Mouse (Mus musculus) lung, embryonic 14.5 days (tissue): Measurements from ENCODE around the gene Sigirr. TPM values are rescaled to one million over a fixed set of nuclear protein-coding genes. Genes with fewer than 3 reads are reported as not detected.

ENCODE experiments used
- ATAC-seq: fragments of 200-750 bp; cut with Nextera tagmentation; 2 replicates; pipeline ENCODE4 v1.8.0; 2017; ENCODE audit warnings: mild to moderate bottlenecking, moderate TSS enrichment, moderate library complexity; ENCODE audit not compliant: insufficient read depth
- DNase-seq: peaks from one replicate; pipeline ENCODE4 v3.0.0-alpha.2; 2015
- H3K27ac ChIP-seq: fragments of 300-500 bp; sonication (generic); 2 replicates; pipeline ENCODE4 v1.5.1; 2014; ENCODE audit warnings: low read depth, mild to moderate bottlenecking, moderate library complexity
- H3K27me3 ChIP-seq: fragments of 300-500 bp; sonication (generic); 2 replicates; pipeline ENCODE4 v1.6.1; 2014; ENCODE audit warnings: low read length, control low read depth; ENCODE audit not compliant: insufficient read depth
- H3K36me3 ChIP-seq: fragments of 300-500 bp; sonication (generic); 2 replicates; pipeline ENCODE4 v1.6.1; 2014; ENCODE audit warnings: control low read depth; ENCODE audit not compliant: insufficient read depth
- H3K4me1 ChIP-seq: fragments of 300-500 bp; sonication (generic); 2 replicates; pipeline ENCODE4 v1.6.1; 2014; ENCODE audit warnings: antibody characterized with exemption, control low read depth; ENCODE audit not compliant: insufficient read depth
- H3K4me2 ChIP-seq: fragments of 300-500 bp; sonication (generic); 2 replicates; pipeline ENCODE4 v1.6.1; 2014; ENCODE audit warnings: mild to moderate bottlenecking
- H3K4me3 ChIP-seq: fragments of 300-500 bp; sonication (generic); 2 replicates; pipeline ENCODE4 v1.5.1; 2014; ENCODE audit warnings: low read depth, low read length
- H3K9ac ChIP-seq: fragments of 300-500 bp; sonication (generic); 2 replicates; pipeline ENCODE4 v1.6.1; 2014
- H3K9me3 ChIP-seq: fragments of 300-500 bp; sonication (generic); 2 replicates; pipeline ENCODE4 v1.6.1; 2016; ENCODE audit warnings: low read depth, low read length, control low read depth
- CTCF ChIP-seq: IDR thresholded peaks from 2 replicates; pipeline ENCODE4 v1.5.1; 2016; ENCODE audit warnings: antibody characterized with exemption, low read depth
- WGBS: fragments of 180-500 bp; shearing (Covaris S2); extraction: QIAGEN DNeasy Blood & Tissue Kit; methylation state at CpG from one replicate; pipeline ENCODE4 v1.1.7; 2014; 5-methylcytosine and 5-hydroxymethylcytosine counted together
- polyA plus RNA-seq: library from polyadenylated mRNA; unstranded; fragments of >200 nt; fragmentation: Nextera tagmentation; extraction: Ambion mirVana; gene quantifications from 2 replicates; pipeline ENCODE4 v1.2.1, GENCODE M21; 2014

Sigirr gene
- polyA plus RNA-seq, 1 experiment from 2014 or later, result 7.8 TPM

DNA sequence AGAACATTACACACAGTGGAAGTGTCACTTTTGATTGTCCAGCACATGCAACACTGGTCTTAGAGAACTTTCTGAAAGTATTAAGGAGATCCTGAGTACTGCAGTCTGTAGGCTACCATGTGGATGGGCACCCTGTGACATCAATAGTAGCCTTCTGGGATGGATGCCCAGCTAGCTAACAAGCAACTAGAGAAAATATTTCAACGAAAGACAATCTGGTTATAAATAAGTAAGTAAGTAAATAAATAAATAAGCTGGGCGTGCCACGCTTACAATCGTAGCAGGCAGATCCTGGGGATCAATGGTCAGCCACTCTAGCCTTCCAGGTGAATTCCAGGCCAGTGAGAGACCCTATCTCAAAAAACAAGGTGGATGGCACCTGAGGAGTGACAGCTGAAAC, 48.4 kb downstream of the Sigirr start:
- no peaks in the 10 kb centered on the region for H3K36me3 ChIP-seq
- WGBS, result 76% methylated on average over 4 of the region's 4 CpGs
- no peaks in the 10 kb centered on the region for H3K9me3 ChIP-seq
- no peak for DNase-seq
- TF ChIP-seq CTCF, result no peak
- H3K27ac ChIP-seq, result no peak overlapping the region
- H3K9ac ChIP-seq, result no peak overlapping the region
- H3K4me3 ChIP-seq, result no peak overlapping the region
- no peak for ATAC-seq
- no peak overlapping the region for H3K4me2 ChIP-seq
- H3K4me1 ChIP-seq, result 0 out of 2 replicates have a peak, but pooled peaks cover 4% of the 10 kb centered on the region
- no peaks in the 10 kb centered on the region for H3K27me3 ChIP-seq

DNA sequence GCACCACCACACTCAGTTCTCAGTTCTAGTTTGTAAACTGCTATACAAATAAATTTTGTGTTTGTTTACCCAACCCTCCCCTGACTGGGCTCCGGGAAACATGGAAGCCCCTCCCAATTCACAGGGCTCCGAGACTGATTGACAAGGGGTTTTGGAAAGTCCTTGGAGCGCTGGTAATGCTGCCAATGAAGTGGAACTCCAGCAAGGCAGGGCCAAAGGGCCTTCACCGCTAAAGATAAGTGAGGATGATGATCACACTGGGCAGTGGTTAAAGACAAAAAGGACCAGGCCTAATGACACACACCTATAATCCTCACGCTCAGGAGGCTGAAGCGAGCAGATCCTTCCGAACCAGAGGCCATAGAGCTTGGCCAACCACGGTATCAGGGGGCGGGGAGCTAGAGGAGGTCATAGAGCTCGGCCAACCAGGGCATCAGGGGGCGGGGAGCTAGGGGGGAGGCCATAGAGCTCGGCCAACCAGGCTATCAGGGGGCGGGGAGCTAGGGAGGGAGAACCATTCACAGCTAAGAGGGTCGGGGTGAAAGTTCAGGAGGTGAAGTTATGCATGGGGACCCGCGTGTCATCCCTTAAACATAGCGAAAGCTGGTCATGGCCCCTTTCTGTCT, 49.2 kb downstream of the Sigirr start:
- H3K36me3 ChIP-seq, result no peaks in the 10 kb centered on the region
- TF ChIP-seq CTCF, result no peak
- WGBS, result 54% methylated on average over 17 of the region's 17 CpGs

DNA sequence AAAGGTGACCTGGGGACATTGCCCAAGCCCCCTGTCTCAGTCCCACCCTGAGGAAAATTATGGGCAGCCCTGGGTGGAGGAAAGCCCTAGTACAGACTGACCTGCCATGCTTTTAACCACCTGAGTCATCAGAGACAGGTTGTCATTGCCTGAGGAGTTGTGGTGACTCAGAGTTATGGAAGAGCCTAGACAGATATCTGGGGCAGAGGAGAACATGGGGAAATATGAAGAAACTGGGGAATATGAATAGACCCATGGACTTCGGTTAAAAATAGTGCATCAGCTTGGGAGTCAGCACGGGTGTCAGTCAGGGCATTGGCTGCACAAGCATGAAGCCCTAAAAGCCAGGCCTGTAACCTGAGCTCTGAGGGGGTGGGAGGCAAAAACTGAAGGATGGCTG, 51.0 kb downstream of the Sigirr start:
- Histone ChIP-seq H3K27ac (no peak overlapping the region), H3K27me3 (no peaks in the 10 kb centered on the region), H3K4me2 (no peak overlapping the region), H3K4me1 (0 out of 2 replicates have a peak, but pooled peaks cover 4% of the 10 kb centered on the region), H3K4me3 (no peak overlapping the region), H3K36me3 (no peaks in the 10 kb centered on the region), H3K9me3 (no peaks in the 10 kb centered on the region), H3K9ac (no peak overlapping the region)
- ATAC-seq, result no peak
- WGBS, result 91% methylated on average over 2 of the region's 2 CpGs
- TF ChIP-seq CTCF, result no peak
- DNase-seq, result no peak

More for the DNA sequence above, 49.2 kb downstream of the Sigirr start:
- H3K9me3 ChIP-seq, result no peaks in the 10 kb centered on the region
- 0 out of 2 replicates have a peak, but pooled peaks cover 4% of the 10 kb centered on the region for H3K4me1 ChIP-seq
- H3K27me3 ChIP-seq, result no peaks in the 10 kb centered on the region
- no peak overlapping the region for H3K9ac ChIP-seq
- no peak overlapping the region for H3K4me3 ChIP-seq
- ATAC-seq (no peak), DNase-seq (no peak)
- no peak overlapping the region for H3K4me2 ChIP-seq
- no peak overlapping the region for H3K27ac ChIP-seq

DNA sequence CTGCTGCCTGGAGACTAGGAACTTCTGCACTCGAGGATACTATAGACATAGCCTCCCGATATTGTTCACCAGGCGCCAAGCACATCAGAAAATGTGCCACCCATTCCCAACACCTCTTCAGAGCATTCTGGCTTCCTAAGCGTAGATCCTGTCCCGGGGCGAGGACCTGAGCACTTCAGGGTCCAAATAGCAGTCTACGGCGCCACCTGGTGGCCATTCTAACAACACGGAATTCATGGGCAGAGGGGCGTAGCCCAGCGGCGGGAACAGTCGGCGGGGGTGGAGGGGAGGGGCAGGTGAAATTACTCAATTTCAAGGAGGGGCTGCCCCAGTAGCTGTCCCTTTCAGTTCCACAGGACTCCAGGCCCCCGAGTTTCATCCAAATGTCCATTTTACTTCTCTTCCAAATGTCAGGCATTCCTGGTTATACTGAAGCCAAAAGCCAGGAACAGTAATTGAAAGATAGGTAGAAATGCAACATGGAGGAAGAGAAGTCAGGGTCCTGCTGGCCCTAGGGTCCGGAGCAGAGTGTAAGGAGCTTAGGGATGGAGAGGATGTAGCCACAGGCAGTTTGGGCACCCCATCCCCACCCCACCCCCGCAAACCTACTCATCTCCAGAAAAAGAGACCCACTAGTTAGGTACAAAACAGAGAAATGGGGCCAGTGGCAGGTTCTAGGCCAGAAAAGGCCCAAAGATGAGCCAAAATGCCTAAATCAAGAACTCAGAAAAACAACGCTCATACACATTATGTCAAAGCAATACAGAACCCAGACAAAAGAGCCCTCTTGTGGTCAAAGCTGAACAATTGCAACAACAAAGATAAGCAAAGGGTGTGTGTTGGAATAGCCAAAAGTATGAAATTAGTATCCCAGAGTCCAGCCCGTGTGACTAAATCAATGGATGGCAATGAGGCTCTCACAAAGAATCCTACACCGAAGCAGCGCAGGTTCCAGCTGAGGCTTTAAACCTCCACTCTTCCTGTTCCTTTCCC, 51.9 kb downstream of the Sigirr start:
- Histone ChIP-seq H3K4me3 (peak overlapping the region; percentile 35), H3K9ac (peak overlapping the region; percentile 42), H3K9me3 (no peaks in the 10 kb centered on the region), H3K36me3 (no peaks in the 10 kb centered on the region), H3K27me3 (no peaks in the 10 kb centered on the region), H3K4me1 (0 out of 2 replicates have a peak, but pooled peaks cover 4% of the 10 kb centered on the region), H3K27ac (peak overlapping the region; percentile 92), H3K4me2 (peak overlapping the region; percentile 81)
- peak; percentile 93 for TF ChIP-seq CTCF
- 8% methylated on average over 21 of the region's 21 CpGs for whole genome bisulfite sequencing
- DNase-seq (peak; percentile 98), ATAC-seq (peak; percentile 89)

DNA sequence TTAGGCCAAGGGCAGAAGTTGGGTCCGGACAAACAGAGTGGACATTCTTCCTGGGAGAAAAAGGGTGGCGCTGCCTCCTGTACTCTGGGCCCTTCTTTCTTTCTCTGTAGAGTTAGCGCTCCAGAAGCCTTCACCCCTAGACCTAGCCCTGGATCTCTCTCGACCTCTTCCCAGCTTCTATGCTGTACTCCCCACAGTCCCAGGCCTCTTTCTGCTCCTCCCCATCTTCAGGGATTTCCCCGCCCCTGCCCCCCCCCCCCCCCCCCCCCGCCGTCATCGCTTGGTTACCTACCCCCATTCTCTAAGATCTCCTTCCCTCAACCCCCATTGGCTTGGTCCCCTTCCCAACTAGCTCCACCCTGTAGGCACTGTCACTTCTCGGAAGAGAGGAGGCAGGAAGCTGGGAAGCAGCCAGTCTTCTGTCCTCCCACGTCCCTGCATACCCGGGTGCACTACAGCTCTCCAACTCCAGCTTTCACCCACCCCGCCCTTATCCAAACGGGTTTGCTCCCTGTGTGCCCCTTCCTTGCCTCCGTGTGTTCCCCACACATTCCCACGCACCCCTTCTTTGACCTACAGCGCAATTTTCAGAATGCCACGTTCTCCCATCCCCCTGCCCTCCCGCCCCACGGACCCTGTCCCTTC, 52.7 kb downstream of the Sigirr start:
- peak; percentile 88 for DNase-seq

DNA sequence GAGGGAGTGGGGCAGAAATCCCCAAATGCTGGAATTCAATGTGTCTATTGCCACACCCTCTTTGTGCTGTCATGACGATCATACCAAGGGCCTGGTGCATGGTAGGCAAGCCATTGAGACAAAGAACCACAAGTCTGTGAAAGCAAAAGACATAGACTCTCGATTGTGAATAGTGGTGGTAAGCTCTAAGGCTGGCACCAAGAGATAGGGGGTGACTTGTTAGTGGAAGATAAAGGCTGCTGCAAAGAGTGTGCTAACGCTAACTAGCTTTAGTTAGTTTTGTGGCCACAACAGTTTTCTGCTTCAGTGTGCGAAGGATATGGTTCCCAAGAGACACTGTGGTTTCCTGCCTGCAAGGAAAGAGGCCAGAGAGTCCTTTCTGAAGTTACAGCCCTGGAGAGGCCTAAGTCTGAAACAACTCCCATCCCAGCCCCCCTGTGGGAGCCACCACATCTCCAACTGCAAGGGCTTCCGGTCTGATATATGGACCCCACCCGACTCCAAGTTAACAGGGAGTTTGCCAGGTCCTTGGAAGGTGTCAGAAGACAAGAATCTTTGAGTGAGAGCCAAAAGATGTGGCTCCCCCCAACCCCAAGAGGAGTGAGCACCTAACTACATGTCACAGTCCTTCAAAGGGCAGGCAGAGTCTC, 53.3 kb downstream of the Sigirr start:
- Histone ChIP-seq H3K27ac (peak overlapping the region; percentile 92), H3K36me3 (no peaks in the 10 kb centered on the region), H3K9ac (peak overlapping the region; percentile 27; the same call in 1 of the 2 replicates), H3K4me1 (0 out of 2 replicates have a peak, but pooled peaks cover 4% of the 10 kb centered on the region), H3K9me3 (no peaks in the 10 kb centered on the region), H3K4me3 (no peak overlapping the region), H3K4me2 (peak overlapping the region; percentile 81), H3K27me3 (no peaks in the 10 kb centered on the region)
- peak; percentile 5; the same call in 1 of the 2 replicates for ATAC-seq
- 62% methylated on average over 6 of the region's 6 CpGs for WGBS
- peak; percentile 40 for DNase-seq
- no peak for TF ChIP-seq CTCF

More for the DNA sequence above, 52.7 kb downstream of the Sigirr start:
- Histone ChIP-seq H3K4me2 (peak overlapping the region; percentile 81), H3K27ac (peak overlapping the region; percentile 92), H3K36me3 (no peaks in the 10 kb centered on the region), H3K9ac (peak overlapping the region; percentile 42), H3K4me1 (0 out of 2 replicates have a peak, but pooled peaks cover 4% of the 10 kb centered on the region), H3K4me3 (peak overlapping the region; percentile 35), H3K9me3 (no peaks in the 10 kb centered on the region), H3K27me3 (no peaks in the 10 kb centered on the region)
- ATAC-seq, result peak; percentile 92
- TF ChIP-seq CTCF, result no peak
- 5% methylated on average over 15 of the region's 19 CpGs for WGBS
